Mouse (Mus musculus) G1E (cell line): ENCODE measurements around the gene Npr1.

ENCODE experiments used
- CTCF ChIP-seq: IDR thresholded peaks from 2 replicates; pipeline ENCODE4 v1.5.1; 2012; ENCODE audit warnings: low read depth, low read length, inconsistent platforms, mixed read lengths
- GATA1 ChIP-seq: IDR thresholded peaks from 2 replicates; pipeline ENCODE4 v1.6.1; 2012; ENCODE audit warnings: borderline replicate concordance, low read length, inconsistent platforms, mixed read lengths
- GATA2 ChIP-seq: IDR thresholded peaks from 2 replicates; pipeline ENCODE4 v1.6.1; 2012; ENCODE audit warnings: low read depth, low read length, inconsistent platforms, borderline replicate concordance
- POLR2AphosphoS5 ChIP-seq: IDR thresholded peaks from 2 replicates; pipeline ENCODE4 v1.6.1; 2012; ENCODE audit warnings: low read depth, low read length, inconsistent platforms; ENCODE audit not compliant: insufficient replicate concordance
- TAL1 ChIP-seq: conservative IDR thresholded peaks from 2 replicates; pipeline ENCODE4 v1.6.1; 2012; ENCODE audit warnings: low read depth, low read length, inconsistent platforms, mixed read lengths

GRCm38 (mm10) chr3:90464552-90465080 is 1.1 kb downstream of the Npr1 start:
- TF ChIP-seq CTCF (no peak), GATA1 (no peak), GATA2 (no peak), TAL1 (no peak), POLR2AphosphoS5 (no peak)
